Mouse (Mus musculus): ENCODE data around the gene Olfr282.

The Olfr282 gene

GRCm38 (mm10) chr15:98474958-98475357, 43.9 kb downstream of the Olfr282 start:
- no peak for DNase-seq (ENCODE audit: low read depth, low spot score)

DNA sequence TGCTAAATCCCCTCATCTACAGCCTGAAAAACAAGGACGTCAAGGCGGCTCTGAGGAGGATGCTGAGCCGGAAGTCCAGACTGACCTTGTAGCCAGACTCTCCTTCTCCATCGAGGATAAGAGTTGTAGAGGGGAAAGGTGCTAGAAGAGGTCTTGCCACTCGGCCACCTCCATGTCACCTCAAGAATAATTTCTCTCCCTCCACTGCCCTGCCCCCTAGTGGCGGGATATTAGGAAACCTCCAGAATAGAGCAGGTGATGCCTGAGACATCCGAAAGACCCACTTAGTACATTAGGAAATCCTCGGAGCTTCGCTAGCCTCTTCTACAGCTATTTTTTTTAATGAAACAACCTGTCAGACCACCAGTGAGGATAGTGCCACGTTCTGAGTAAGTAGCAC, 44.4 kb downstream of the Olfr282 start:
- DNase-seq (ENCODE audit: low read depth, low spot score) = no peak

DNA sequence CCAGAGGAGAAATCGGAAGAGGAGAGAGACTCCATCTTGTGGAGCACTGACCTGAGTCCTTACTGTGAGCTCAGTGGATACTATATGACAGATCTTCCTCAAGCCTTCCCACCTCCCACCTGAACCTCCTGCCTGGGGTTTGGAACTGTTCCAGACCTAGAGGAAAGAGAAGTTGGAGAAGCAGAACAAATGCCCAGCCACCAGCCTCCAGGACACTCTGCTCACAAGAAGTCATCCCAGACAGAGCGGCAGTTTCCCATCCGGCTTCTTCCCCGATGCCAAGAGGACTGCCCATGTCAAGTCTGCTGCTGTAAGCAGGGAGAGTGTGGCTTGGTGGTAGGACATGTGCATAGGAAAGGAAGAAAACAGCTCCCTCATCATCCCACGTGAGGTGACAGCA, 45.3 kb downstream of the Olfr282 start:
- no peak for DNase-seq (ENCODE audit: low read depth, low spot score)

DNA sequence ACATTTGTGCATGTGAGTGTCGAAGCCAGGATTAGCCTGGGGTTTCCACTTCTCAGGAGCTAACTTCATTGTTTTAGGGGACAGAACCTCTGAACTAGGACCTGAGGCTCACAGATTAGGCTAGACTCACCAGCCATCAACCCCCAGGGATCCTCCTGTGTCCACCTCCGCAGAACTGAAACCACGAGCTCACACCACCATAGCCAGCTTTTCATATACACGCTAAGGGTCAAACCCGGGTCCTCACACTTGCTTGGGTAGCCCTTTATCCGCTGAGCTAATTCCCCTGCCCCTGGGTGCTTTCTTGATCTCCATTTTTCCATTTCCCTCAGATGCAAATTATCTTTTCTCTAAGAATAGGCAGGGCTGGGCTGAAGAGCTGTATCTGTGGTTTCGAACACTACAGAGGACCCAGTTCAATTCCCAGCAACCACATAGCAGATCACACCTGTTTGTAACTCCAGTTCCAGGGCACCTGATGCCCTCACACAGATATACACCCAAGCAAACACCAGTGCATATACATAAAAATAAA, 48.6 kb downstream of the Olfr282 start:
- no peak for DNase-seq (ENCODE audit: low read depth, low spot score)

GRCm38 (mm10) chr15:98482701-98483100, 51.7 kb downstream of the Olfr282 start, which contains the start of gene Lalba:
Gene Lalba, minus strand, starts transcription at chr15:98482721.
- DNase-seq (ENCODE audit: low read depth, low spot score) = no peak

GRCm38 (mm10) chr15:98483907-98484886, 53.2 kb downstream of the Olfr282 start:
- no peak for DNase-seq (ENCODE audit: low read depth, low spot score)

DNA sequence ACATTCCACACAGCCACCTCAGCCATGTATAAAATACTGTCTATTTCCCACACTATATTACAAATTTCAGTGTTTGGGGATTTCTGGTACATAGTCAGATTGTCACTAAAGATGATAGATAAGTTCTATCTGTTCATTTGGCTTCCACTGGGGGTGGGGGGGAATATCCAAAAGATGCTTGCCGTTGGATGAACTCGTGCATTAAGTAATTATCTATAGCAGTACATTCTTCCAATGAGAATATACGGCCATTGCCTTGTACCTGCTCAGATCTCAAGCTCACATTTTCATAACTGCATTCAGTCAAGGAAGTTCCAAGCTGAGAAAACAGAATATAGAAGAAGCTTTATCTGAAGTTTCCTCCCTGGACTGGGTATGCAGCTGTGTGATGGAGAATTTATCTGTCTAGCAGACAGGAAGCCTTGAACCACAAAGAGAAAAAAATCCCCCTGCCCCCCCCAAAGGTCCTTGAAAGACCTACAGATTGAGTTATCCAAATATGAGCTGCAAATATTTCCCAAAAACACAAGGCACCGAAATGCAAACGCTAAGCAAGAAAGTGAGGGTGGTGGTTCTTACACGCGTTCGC, 55.5 kb downstream of the Olfr282 start:
- DNase-seq (ENCODE audit: low read depth, low spot score) = no peak

Data from brain, embryonic 18.5 days (tissue).